Mouse (Mus musculus) forebrain, embryonic 15.5 days (tissue): Measurements from ENCODE around the gene Klhl29. TPM values are rescaled to one million over a fixed set of nuclear protein-coding genes. Genes with fewer than 3 reads are reported as not detected.

Source experiments
- ATAC-seq: fragments of 200-750 bp; cut with Nextera tagmentation; replicated peaks from 2 replicates; pipeline ENCODE4 v1.8.0; 2017; ENCODE audit warnings: mild to moderate bottlenecking, moderate TSS enrichment, moderate library complexity
- H3K27ac ChIP-seq: fragments of 300-500 bp; sonication (generic); replicated peaks from 2 replicates; pipeline ENCODE4 v1.5.1; 2015; ENCODE audit warnings: mild to moderate bottlenecking, inconsistent platforms
- H3K27me3 ChIP-seq: fragments of 300-500 bp; sonication (generic); 2 replicates; pipeline ENCODE4 v1.6.1; 2015; ENCODE audit warnings: inconsistent platforms
- H3K36me3 ChIP-seq: fragments of 300-500 bp; sonication (generic); 2 replicates; pipeline ENCODE4 v1.6.1; 2015; ENCODE audit warnings: mild to moderate bottlenecking, inconsistent platforms
- H3K4me1 ChIP-seq: fragments of 300-500 bp; sonication (generic); 2 replicates; pipeline ENCODE4 v1.6.1; 2015; ENCODE audit warnings: inconsistent platforms
- H3K4me2 ChIP-seq: fragments of 300-500 bp; sonication (generic); replicated peaks from 2 replicates; pipeline ENCODE4 v1.6.1; 2015; ENCODE audit warnings: mild to moderate bottlenecking, inconsistent platforms
- H3K4me3 ChIP-seq: fragments of 300-500 bp; sonication (generic); 2 replicates; pipeline ENCODE4 v1.5.1; 2015; ENCODE audit warnings: mild to moderate bottlenecking, inconsistent platforms
- H3K9ac ChIP-seq: fragments of 300-500 bp; sonication (generic); replicated peaks from 2 replicates; pipeline ENCODE4 v1.6.1; 2015; ENCODE audit warnings: mild to moderate bottlenecking, inconsistent platforms
- H3K9me3 ChIP-seq: fragments of 300-500 bp; sonication (generic); 2 replicates; pipeline ENCODE4 v1.6.1; 2016; ENCODE audit warnings: inconsistent platforms
- WGBS: fragments of 180-500 bp; shearing (Covaris S2); methylation state at CpG from one replicate; pipeline ENCODE4 v1.1.7; 2015; ENCODE audit warnings: mixed read lengths; 5-methylcytosine and 5-hydroxymethylcytosine counted together
- polyA plus RNA-seq: library from polyadenylated mRNA; unstranded; fragments of >200 nt; fragmentation: Nextera tagmentation; extraction: Ambion mirVana; gene quantifications from 2 replicates; pipeline ENCODE4 v1.2.1, GENCODE M21; 2015

Gene Klhl29
- polyA plus RNA-seq, 1 experiment from 2014 or later = 6.5 TPM

DNA sequence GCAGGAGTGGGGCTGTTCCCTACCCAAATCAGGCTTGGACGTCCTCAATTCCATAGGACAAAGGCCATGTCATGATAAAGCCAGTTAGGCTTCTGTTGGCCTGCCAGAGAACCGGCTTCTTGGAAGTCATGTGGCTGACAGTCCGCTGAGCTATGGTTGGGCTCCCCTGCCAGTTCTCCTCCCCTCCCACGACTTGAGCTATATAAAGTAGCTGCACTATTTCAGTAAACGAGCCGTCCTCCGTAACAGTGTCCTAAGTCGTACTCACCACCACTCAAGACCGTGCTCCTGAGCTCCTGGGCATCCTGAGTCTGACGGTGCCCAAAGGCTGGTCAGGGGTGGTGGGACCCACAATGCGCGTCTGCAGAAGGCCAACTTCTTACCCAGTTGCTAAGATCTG, 302.3 kb downstream of the Klhl29 start:
- no peak overlapping the region for H3K4me3 ChIP-seq
- H3K9ac ChIP-seq = no peak overlapping the region
- H3K9me3 ChIP-seq = no peaks in the 10 kb centered on the region
- WGBS = 87% methylated on average over 12 of the region's 12 CpGs
- no peak overlapping the region for H3K4me2 ChIP-seq
- no peak for ATAC-seq
- no peaks in the 10 kb centered on the region for H3K27me3 ChIP-seq
- H3K36me3 ChIP-seq = no peaks in the 10 kb centered on the region
- H3K4me1 ChIP-seq = peaks cover 3% of the 10 kb centered on the region; the same call in 1 of the 2 replicates
- no peak overlapping the region for H3K27ac ChIP-seq

DNA sequence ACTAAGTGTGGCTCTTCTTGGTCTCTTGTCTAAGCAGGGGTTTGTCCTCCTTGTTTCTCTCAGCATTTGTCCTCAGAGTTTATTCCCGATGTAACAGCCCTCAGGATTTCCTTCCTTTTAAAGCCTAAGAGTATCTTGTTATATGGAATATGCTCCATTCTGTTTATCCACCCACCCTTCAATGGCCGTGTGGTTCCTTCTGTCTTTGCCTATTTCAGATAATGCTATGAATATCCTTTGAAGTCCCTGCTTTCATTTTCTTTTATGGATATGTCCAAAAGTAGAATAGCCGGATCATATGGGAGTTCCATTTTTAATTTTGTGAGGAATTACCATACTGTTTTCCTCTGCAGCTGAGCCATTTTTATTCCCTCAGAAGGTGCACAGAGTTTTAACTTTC, 305.4 kb downstream of the Klhl29 start:
- Histone ChIP-seq H3K4me2 (no peak overlapping the region), H3K4me3 (no peak overlapping the region), H3K9me3 (no peaks in the 10 kb centered on the region), H3K27me3 (no peaks in the 10 kb centered on the region), H3K36me3 (no peaks in the 10 kb centered on the region), H3K4me1 (peaks cover 3% of the 10 kb centered on the region; the same call in 1 of the 2 replicates), H3K27ac (no peak overlapping the region), H3K9ac (no peak overlapping the region)
- ATAC-seq = no peak
- 83% methylated on average over 3 of the region's 3 CpGs for WGBS

- Histone ChIP-seq H3K4me2 (no peak overlapping the region), H3K4me1 (peaks cover 3% of the 10 kb centered on the region; the same call in 1 of the 2 replicates), H3K36me3 (no peaks in the 10 kb centered on the region), H3K9ac (no peak overlapping the region), H3K4me3 (no peak overlapping the region), H3K9me3 (no peaks in the 10 kb centered on the region), H3K27me3 (no peaks in the 10 kb centered on the region), H3K27ac (no peak overlapping the region)
- 28% methylated on average over 3 of the region's 3 CpGs for WGBS
- ATAC-seq = no peak
Measured at GRCm38 (mm10) chr12:5067590-5067989, 307.9 kb downstream of the Klhl29 start.

- Histone ChIP-seq H3K9ac (no peak overlapping the region), H3K4me2 (no peak overlapping the region), H3K27me3 (no peaks in the 10 kb centered on the region), H3K27ac (no peak overlapping the region), H3K36me3 (peaks cover 6% of the 10 kb centered on the region; the same call in 1 of the 2 replicates), H3K9me3 (peaks cover 10% of the 10 kb centered on the region; the same call in 1 of the 2 replicates), H3K4me1 (no peaks in the 10 kb centered on the region), H3K4me3 (no peak overlapping the region)
- no peak for ATAC-seq
- WGBS = 95% methylated on average over 4 of the region's 4 CpGs
Measured at GRCm38 (mm10) chr12:5048104-5048503, 327.4 kb downstream of the Klhl29 start.

- Histone ChIP-seq H3K27me3 (no peaks in the 10 kb centered on the region), H3K27ac (no peak overlapping the region), H3K4me3 (no peak overlapping the region), H3K9me3 (no peaks in the 10 kb centered on the region), H3K9ac (no peak overlapping the region), H3K36me3 (peaks cover 9% of the 10 kb centered on the region; the same call in 1 of the 2 replicates), H3K4me2 (no peak overlapping the region), H3K4me1 (no peaks in the 10 kb centered on the region)
- no peak for ATAC-seq
- WGBS = 88% methylated on average over 15 of the region's 15 CpGs
Measured at GRCm38 (mm10) chr12:5044141-5044540, 331.3 kb downstream of the Klhl29 start.

DNA sequence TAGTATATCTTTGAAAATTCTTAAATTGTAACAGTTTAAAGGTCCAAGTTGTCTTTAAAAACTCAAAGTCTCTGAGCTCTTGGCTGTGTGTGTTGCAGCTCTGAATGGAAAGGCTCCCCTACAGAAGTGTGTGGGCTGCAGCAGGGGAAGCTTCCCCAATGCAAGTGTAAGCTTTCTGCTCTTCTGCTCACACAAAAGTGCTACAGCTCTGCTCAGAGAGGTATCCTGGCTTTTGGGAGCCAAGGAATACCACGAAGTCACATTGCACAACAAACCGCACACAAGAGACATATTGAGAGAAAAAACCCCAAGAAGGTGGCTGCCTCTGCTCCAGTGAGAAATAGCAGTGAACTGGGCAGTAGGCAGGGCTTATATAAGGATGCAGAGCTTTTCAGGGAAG, 337.5 kb downstream of the Klhl29 start:
- no peak for ATAC-seq
- no peak overlapping the region for H3K4me2 ChIP-seq
- H3K4me3 ChIP-seq = no peak overlapping the region
- no peaks in the 10 kb centered on the region for H3K27me3 ChIP-seq
- H3K9ac ChIP-seq = no peak overlapping the region
- H3K27ac ChIP-seq = no peak overlapping the region
- 96% methylated on average over 2 of the region's 2 CpGs for WGBS
- no peaks in the 10 kb centered on the region for H3K9me3 ChIP-seq
- peaks cover 21% of the 10 kb centered on the region for H3K36me3 ChIP-seq
- no peaks in the 10 kb centered on the region for H3K4me1 ChIP-seq

DNA sequence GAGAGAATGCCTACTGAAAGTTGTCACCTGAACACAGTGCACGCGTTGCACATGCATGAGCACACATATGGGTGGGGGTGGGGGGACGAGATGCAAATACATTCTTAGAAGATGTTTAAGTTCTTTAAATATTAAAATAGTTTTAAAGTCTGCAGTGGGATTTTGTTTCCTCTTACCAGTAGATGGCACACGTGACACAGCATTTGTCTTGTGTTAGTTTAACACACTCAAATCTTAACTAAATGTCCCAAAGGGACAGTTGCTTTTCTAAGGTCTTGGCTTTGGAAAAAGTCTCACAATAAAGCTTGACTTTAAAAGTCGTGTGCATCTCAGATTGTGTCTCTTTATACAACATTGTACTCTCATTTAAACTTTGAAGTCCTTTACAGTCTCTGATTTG, 346.4 kb downstream of the Klhl29 start:
- H3K27ac ChIP-seq = no peak overlapping the region
- H3K4me3 ChIP-seq = no peak overlapping the region
- peaks cover 5% of the 10 kb centered on the region; the same call in 1 of the 2 replicates for H3K4me1 ChIP-seq
- H3K27me3 ChIP-seq = no peaks in the 10 kb centered on the region
- H3K36me3 ChIP-seq = peaks cover 23% of the 10 kb centered on the region
- no peak overlapping the region for H3K9ac ChIP-seq
- H3K4me2 ChIP-seq = no peak overlapping the region
- H3K9me3 ChIP-seq = no peaks in the 10 kb centered on the region
- no peak for ATAC-seq
- WGBS = 87% methylated on average over 5 of the region's 5 CpGs
